Mouse (Mus musculus): ENCODE data around the gene Oat.

DNA sequence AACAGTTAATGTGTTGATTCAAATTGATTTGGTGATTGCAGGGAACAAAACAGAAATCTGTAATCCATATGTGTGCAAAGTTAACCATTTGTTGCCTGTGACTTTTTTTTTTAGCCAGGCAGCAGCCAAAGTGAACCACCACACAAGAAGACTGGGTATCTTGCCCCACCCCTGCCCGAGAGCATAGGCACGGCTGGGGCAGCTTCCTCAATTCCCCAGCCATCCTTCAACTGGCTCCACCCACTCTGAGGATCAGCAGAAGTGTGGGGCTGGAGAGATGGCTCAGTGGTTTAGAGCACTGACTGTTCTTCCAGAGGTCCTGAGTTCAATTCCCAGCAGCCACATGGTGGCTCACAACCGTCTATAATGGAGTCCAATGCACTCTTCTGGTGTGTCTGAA is 34.6 kb downstream of the Oat start:
- TF ChIP-seq POLR2A (IDR thresholded peaks at IDR 0.05; ENCODE audit: low read depth, low read length) = no peak
- TF ChIP-seq CTCF (conservative IDR thresholded peaks at IDR 0.05 in 1 of 2, IDR thresholded peaks at IDR 0.05 in 1 of 2; ENCODE audit: low read depth in 2 of 2, low read length in 2 of 2) = no peak
- TF ChIP-seq USF1 (IDR thresholded peaks at IDR 0.05; ENCODE audit: low read depth, low read length) = no peak
- TF ChIP-seq MAX (IDR thresholded peaks at IDR 0.05; ENCODE audit: low read length) = no peak
